Mouse (Mus musculus): ENCODE results near the gene B4gat1. TPM values are rescaled to one million over a fixed set of nuclear protein-coding genes. Genes with fewer than 3 reads are reported as not detected.

Gene B4gat1
- total and polyA plus RNA-seq, 2 experiments from 2014 or later, result 174 to 178 TPM

GRCm38 (mm10) chr19:5051031-5051430 is 12.4 kb downstream of the B4gat1 start:
- Histone ChIP-seq H3K9ac (replicated peaks; ENCODE audit: low read length) (no peak overlapping the region), H3K4me1 (ENCODE audit: insufficient read depth, low read length) (peaks cover 5% of the 10 kb centered on the region), H3K27ac (no peak overlapping the region), H3K27me3 (ENCODE audit: insufficient read depth, low read length) (peaks cover 5% of the 10 kb centered on the region; the same call in 1 of the 2 replicates), H3K36me3 (ENCODE audit: insufficient read depth, low read length) (peaks cover 28% of the 10 kb centered on the region; the same call in 1 of the 2 replicates), H3K4me2 (ENCODE audit: low read depth, low read length) (peak overlapping the region; percentile 29; the same call in 1 of the 2 replicates), H3K9me3 (ENCODE audit: low read length) (no peaks in the 10 kb centered on the region), H3K4me3 (ENCODE audit: low read length) (no peak overlapping the region)
- ATAC-seq (no peak), DNase-seq (ENCODE audit: low spot score) (no peak)
- 19% methylated on average over 17 of the region's 17 CpGs for WGBS
- TF ChIP-seq CTCF (IDR thresholded peaks at IDR 0.05; ENCODE audit: low read depth), result no peak

DNA sequence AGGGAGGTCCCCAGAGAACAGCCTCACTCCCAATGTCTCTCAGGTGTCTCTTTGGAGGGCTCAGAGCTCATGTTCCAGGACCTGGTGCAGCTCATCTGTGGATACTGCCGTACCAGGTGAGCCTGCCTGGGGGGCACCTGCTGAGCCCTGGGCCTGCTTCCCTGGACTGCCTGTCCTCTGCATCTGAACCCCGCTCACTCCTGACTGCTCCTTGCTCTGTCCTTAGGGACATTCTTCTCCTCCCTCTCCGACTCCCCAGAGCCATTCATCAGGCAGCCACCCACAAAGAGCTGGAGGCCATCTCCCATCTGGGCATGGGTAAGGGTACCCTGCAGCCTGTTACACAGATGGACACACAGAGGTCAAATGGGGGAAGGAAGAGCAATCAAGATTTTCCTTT is 12.9 kb downstream of the B4gat1 start:
- H3K9me3 ChIP-seq (ENCODE audit: low read length), result no peaks in the 10 kb centered on the region
- DNase-seq (ENCODE audit: low spot score) (no peak), ATAC-seq (no peak)
- peaks cover 5% of the 10 kb centered on the region; the same call in 1 of the 2 replicates for H3K27me3 ChIP-seq (ENCODE audit: insufficient read depth, low read length)
- peaks cover 24% of the 10 kb centered on the region; the same call in 1 of the 2 replicates for H3K36me3 ChIP-seq (ENCODE audit: insufficient read depth, low read length)
- no peak overlapping the region for H3K27ac ChIP-seq
- H3K9ac ChIP-seq (replicated peaks; ENCODE audit: low read length), result no peak overlapping the region
- no peak overlapping the region for H3K4me3 ChIP-seq (ENCODE audit: low read length)
- 56% methylated on average over 3 of the region's 3 CpGs for WGBS
- peak overlapping the region; percentile 29; the same call in 1 of the 2 replicates for H3K4me2 ChIP-seq (ENCODE audit: low read depth, low read length)
- no peak for TF ChIP-seq CTCF (IDR thresholded peaks at IDR 0.05; ENCODE audit: low read depth)
- peaks cover 5% of the 10 kb centered on the region for H3K4me1 ChIP-seq (ENCODE audit: insufficient read depth, low read length)

- Histone ChIP-seq H3K4me3 (ENCODE audit: low read length) (no peak overlapping the region), H3K4me1 (ENCODE audit: insufficient read depth, low read length) (peaks cover 5% of the 10 kb centered on the region), H3K27ac (no peak overlapping the region), H3K27me3 (ENCODE audit: insufficient read depth, low read length) (peaks cover 5% of the 10 kb centered on the region; the same call in 1 of the 2 replicates), H3K9ac (replicated peaks; ENCODE audit: low read length) (no peak overlapping the region), H3K9me3 (ENCODE audit: low read length) (no peaks in the 10 kb centered on the region), H3K36me3 (ENCODE audit: insufficient read depth, low read length) (peaks cover 16% of the 10 kb centered on the region; the same call in 1 of the 2 replicates), H3K4me2 (ENCODE audit: low read depth, low read length) (0 out of 2 replicates have a peak overlapping the region, but pooled peaks have one; percentile 3)
- 35% methylated on average over 25 of the region's 25 CpGs for WGBS
- TF ChIP-seq CTCF (IDR thresholded peaks at IDR 0.05; ENCODE audit: low read depth), result no peak
- DNase-seq (ENCODE audit: low spot score) (no peak), ATAC-seq (no peak)
Observed at GRCm38 (mm10) chr19:5052166-5052822, 13.7 kb downstream of the B4gat1 start.

GRCm38 (mm10) chr19:5052853-5053252 is 14.2 kb downstream of the B4gat1 start:
- TF ChIP-seq CTCF (IDR thresholded peaks at IDR 0.05; ENCODE audit: low read depth), result no peak
- Histone ChIP-seq H3K27ac (no peak overlapping the region), H3K4me1 (ENCODE audit: insufficient read depth, low read length) (peaks cover 5% of the 10 kb centered on the region), H3K27me3 (ENCODE audit: insufficient read depth, low read length) (peaks cover 5% of the 10 kb centered on the region; the same call in 1 of the 2 replicates), H3K4me3 (ENCODE audit: low read length) (no peak overlapping the region), H3K36me3 (ENCODE audit: insufficient read depth, low read length) (peaks cover 12% of the 10 kb centered on the region; the same call in 1 of the 2 replicates), H3K9me3 (ENCODE audit: low read length) (no peaks in the 10 kb centered on the region), H3K9ac (replicated peaks; ENCODE audit: low read length) (no peak overlapping the region), H3K4me2 (ENCODE audit: low read depth, low read length) (no peak overlapping the region)
- WGBS, result 51% methylated on average over 17 of the region's 17 CpGs
- no peak for DNase-seq (ENCODE audit: low spot score)
- no peak for ATAC-seq

DNA sequence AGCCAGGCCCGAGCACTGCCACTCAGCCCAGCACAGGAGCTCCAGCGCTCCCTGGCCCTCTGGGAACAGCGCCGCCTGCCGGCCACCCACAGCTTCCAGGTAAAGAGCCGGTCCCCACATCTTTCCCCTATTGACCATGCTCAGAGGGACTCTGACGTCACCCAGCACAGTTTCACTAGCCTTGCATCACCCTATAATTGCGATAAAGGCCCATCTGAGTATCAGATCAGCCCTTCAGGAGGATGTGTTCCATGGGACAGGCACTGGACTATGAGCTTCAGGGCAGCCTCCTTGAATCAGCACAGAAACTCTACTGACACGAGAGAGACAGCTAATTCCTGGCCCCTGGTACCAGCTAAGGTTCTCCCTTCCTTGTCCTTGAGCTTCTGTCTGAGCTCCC is 15.3 kb downstream of the B4gat1 start:
- 0 out of 2 replicates have a peak, but pooled peaks cover 5% of the 10 kb centered on the region for H3K36me3 ChIP-seq (ENCODE audit: insufficient read depth, low read length)
- TF ChIP-seq CTCF (IDR thresholded peaks at IDR 0.05; ENCODE audit: low read depth), result peak; percentile 81
- DNase-seq (ENCODE audit: low spot score) (peak; percentile 45), ATAC-seq (no peak)
- H3K9me3 ChIP-seq (ENCODE audit: low read length), result no peaks in the 10 kb centered on the region
- peaks cover 5% of the 10 kb centered on the region for H3K4me1 ChIP-seq (ENCODE audit: insufficient read depth, low read length)
- H3K27ac ChIP-seq, result no peak overlapping the region
- peaks cover 5% of the 10 kb centered on the region; the same call in 1 of the 2 replicates for H3K27me3 ChIP-seq (ENCODE audit: insufficient read depth, low read length)
- no peak overlapping the region for H3K4me3 ChIP-seq (ENCODE audit: low read length)
- no peak overlapping the region for H3K4me2 ChIP-seq (ENCODE audit: low read depth, low read length)
- H3K9ac ChIP-seq (replicated peaks; ENCODE audit: low read length), result no peak overlapping the region
- WGBS, result 18% methylated on average over 9 of the region's 9 CpGs

GRCm38 (mm10) chr19:5056251-5056650 is 17.6 kb downstream of the B4gat1 start:
- 12% methylated on average over 6 of the region's 6 CpGs for WGBS
- Histone ChIP-seq H3K27me3 (ENCODE audit: insufficient read depth, low read length) (peaks cover 5% of the 10 kb centered on the region; the same call in 1 of the 2 replicates), H3K36me3 (ENCODE audit: insufficient read depth, low read length) (no peaks in the 10 kb centered on the region), H3K27ac (no peak overlapping the region), H3K9me3 (ENCODE audit: low read length) (no peaks in the 10 kb centered on the region), H3K4me2 (ENCODE audit: low read depth, low read length) (no peak overlapping the region), H3K4me1 (ENCODE audit: insufficient read depth, low read length) (no peaks in the 10 kb centered on the region; the same call in 1 of the 2 replicates), H3K4me3 (ENCODE audit: low read length) (no peak overlapping the region), H3K9ac (replicated peaks; ENCODE audit: low read length) (no peak overlapping the region)
- ATAC-seq (peak; percentile 34; the same call in 1 of the 2 replicates), DNase-seq (ENCODE audit: low spot score) (peak; percentile 80)
- peak; percentile 80 for TF ChIP-seq CTCF (IDR thresholded peaks at IDR 0.05; ENCODE audit: low read depth)

Measured in hindbrain, postnatal 0 days (tissue).